Mouse (Mus musculus): ENCODE data around the gene Ifnlr1. TPM values are rescaled to one million over a fixed set of nuclear protein-coding genes. Genes with fewer than 3 reads are reported as not detected.

Gene Ifnlr1
- total and polyA plus RNA-seq, 3 experiments = 0.04 TPM; not detected in 2

DNA sequence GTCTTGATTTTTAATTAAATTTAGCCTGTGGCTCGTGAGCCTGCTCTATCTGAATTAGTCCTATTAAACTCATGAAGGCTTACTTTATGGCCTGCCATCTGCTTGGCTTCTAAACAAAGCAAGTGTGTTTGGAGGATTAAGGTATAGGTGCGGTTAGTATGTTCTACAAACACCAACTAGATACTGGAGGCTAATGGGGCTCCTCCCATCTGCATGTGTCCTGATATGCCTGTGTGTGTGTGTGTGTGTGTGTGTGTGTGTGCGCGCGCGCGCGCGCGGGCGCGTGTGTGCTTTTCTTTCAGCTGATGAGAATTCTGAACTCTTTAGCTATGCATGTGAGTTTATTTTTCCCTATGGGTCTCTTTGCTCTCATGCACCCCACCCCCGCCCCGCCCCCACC, 53.6 kb downstream of the Ifnlr1 start:
- Histone ChIP-seq H3K4me1 (ENCODE audit: control insufficient read depth in 1 of 2, insufficient read depth in 2 of 2) (peaks cover 8 to 25% of the 10 kb centered on the region in 2 experiments), H3K9me3 (replicated peaks; ENCODE audit: low read length) (peaks cover 11% of the 10 kb centered on the region), H3K79me2 (replicated peaks; ENCODE audit: control insufficient read depth, extremely low read depth, insufficient read depth, poor library complexity, severe bottlenecking) (no peaks in the 10 kb centered on the region), H3K4me3 (replicated peaks in 1 of 3; ENCODE audit: low read depth in 2 of 3, low read length in 2 of 3, poor library complexity in 1 of 3) (no peak overlapping the region), H3K9ac (ENCODE audit: insufficient read depth, low read depth) (no peak overlapping the region), H3K27ac (ENCODE audit: insufficient read depth, low read depth) (no peak overlapping the region), H3K36me3 (replicated peaks in 1 of 2; ENCODE audit: control insufficient read depth in 1 of 2, insufficient read depth in 1 of 2, low read length in 1 of 2) (no peaks in the 10 kb centered on the region), H3K4me2 (ENCODE audit: insufficient read depth, low read depth, poor library complexity, severe bottlenecking) (no peak overlapping the region), H3K27me3 (replicated peaks) (peaks cover 13% of the 10 kb centered on the region)
- in situ Hi-C loops (cut with MboI; ENCODE audit: low pct_ligation_motif_present, low pct_unique_long_range_greater_than_20kb, low sequenced_read_pairs) (no loop called here), dilution Hi-C loops (cut with MboI; ENCODE audit: extremely low pct_ligation_motif_present, extremely low pct_unique_long_range_greater_than_20kb, low sequenced_read_pairs) (no loop called here)
- no peak for DNase-seq (ENCODE audit: extremely low read depth)
- TF ChIP-seq MAFK (IDR thresholded peaks at IDR 0.05; ENCODE audit: insufficient replicate concordance, low read length) (no peak), TBP (conservative IDR thresholded peaks at IDR 0.05; ENCODE audit: low read depth, low read length) (no peak), USF2 (conservative IDR thresholded peaks at IDR 0.05; ENCODE audit: low read depth, low read length) (no peak), ZMIZ1 (IDR thresholded peaks at IDR 0.05; ENCODE audit: low read depth, low read length) (no peak), KAT2A (IDR thresholded peaks at IDR 0.05; ENCODE audit: insufficient replicate concordance, low read length) (no peak), UBTF (IDR thresholded peaks at IDR 0.05; ENCODE audit: low read depth, low read length) (no peak), CHD2 (IDR thresholded peaks at IDR 0.05; ENCODE audit: low read length) (no peak)

GRCm38 (mm10) chr4:135743520-135743919, 57.4 kb downstream of the Ifnlr1 start:
- Histone ChIP-seq H3K36me3 (replicated peaks in 1 of 2; ENCODE audit: control insufficient read depth in 1 of 2, insufficient read depth in 1 of 2, low read length in 1 of 2) (no peaks in the 10 kb centered on the region), H3K9ac (ENCODE audit: insufficient read depth, low read depth) (no peak overlapping the region), H3K79me2 (replicated peaks; ENCODE audit: control insufficient read depth, extremely low read depth, insufficient read depth, poor library complexity, severe bottlenecking) (no peaks in the 10 kb centered on the region), H3K4me2 (ENCODE audit: insufficient read depth, low read depth, poor library complexity, severe bottlenecking) (no peak overlapping the region), H3K9me3 (replicated peaks; ENCODE audit: low read length) (no peaks in the 10 kb centered on the region), H3K27ac (ENCODE audit: insufficient read depth, low read depth) (no peak overlapping the region), H3K4me1 (ENCODE audit: control insufficient read depth in 1 of 2, insufficient read depth in 2 of 2) (peaks cover 6 to 12% of the 10 kb centered on the region in 2 experiments; a peak in 3 of 4 replicates), H3K27me3 (replicated peaks) (peaks cover 30% of the 10 kb centered on the region), H3K4me3 (replicated peaks in 1 of 3; ENCODE audit: low read depth in 2 of 3, low read length in 2 of 3, poor library complexity in 1 of 3) (no peak overlapping the region)
- TF ChIP-seq ETS1 (conservative IDR thresholded peaks at IDR 0.05; ENCODE audit: low read depth, low read length) = no peak
- no peak for TF ChIP-seq JUND (conservative IDR thresholded peaks at IDR 0.05; ENCODE audit: low read depth, low read length)
- no peak for TF ChIP-seq MAFK (IDR thresholded peaks at IDR 0.05; ENCODE audit: insufficient replicate concordance, low read length)
- TF ChIP-seq ZKSCAN1 (IDR thresholded peaks at IDR 0.05; ENCODE audit: borderline replicate concordance, low read depth, low read length) = no peak
- no peak for TF ChIP-seq CHD2 (IDR thresholded peaks at IDR 0.05; ENCODE audit: low read length)
- no peak for TF ChIP-seq MAX (IDR thresholded peaks at IDR 0.05; ENCODE audit: low read length)
- TF ChIP-seq MXI1 (IDR thresholded peaks at IDR 0.05; ENCODE audit: low read depth, low read length) = no peak
- TF ChIP-seq JUN (IDR thresholded peaks at IDR 0.05; ENCODE audit: insufficient read depth, low read depth, low read length) = no peak
- TF ChIP-seq E2F4 (IDR thresholded peaks at IDR 0.05; ENCODE audit: insufficient replicate concordance, low read depth, low read length) = no peak
- no peak for TF ChIP-seq RAD21 (IDR thresholded peaks at IDR 0.05; ENCODE audit: low read depth, low read length)
- TF ChIP-seq TBP (conservative IDR thresholded peaks at IDR 0.05; ENCODE audit: low read depth, low read length) = no peak
- no peak for TF ChIP-seq NRF1 (IDR thresholded peaks at IDR 0.05; ENCODE audit: low read depth, low read length)
- no peak for TF ChIP-seq MYC (IDR thresholded peaks at IDR 0.05; ENCODE audit: low read depth, low read length)
- TF ChIP-seq ZNF384 (IDR thresholded peaks at IDR 0.05; ENCODE audit: low read depth, low read length) = no peak
- TF ChIP-seq IRF4 (IDR thresholded peaks at IDR 0.05; ENCODE audit: low read depth, low read length) = no peak
- no peak for TF ChIP-seq TCF12 (IDR thresholded peaks at IDR 0.05; ENCODE audit: low read depth, low read length)
- dilution Hi-C loops (cut with MboI; ENCODE audit: extremely low pct_ligation_motif_present, extremely low pct_unique_long_range_greater_than_20kb, low sequenced_read_pairs) = no loop called here
- no peak for DNase-seq (ENCODE audit: extremely low read depth)
- in situ Hi-C loops (cut with MboI; ENCODE audit: low pct_ligation_motif_present, low pct_unique_long_range_greater_than_20kb, low sequenced_read_pairs) = no loop called here

Measured in CH12.LX (cell line).